Mouse (Mus musculus): ENCODE measurements around the gene Rab3gap1. TPM values are rescaled to one million over a fixed set of nuclear protein-coding genes. Genes with fewer than 3 reads are reported as not detected.
"Not testable (repeated sequence)": the region's sequence is repeated elsewhere in the genome, so short reads cannot be mapped to it uniquely, and the experiment has no call there.

Gene Rab3gap1
- polyA plus RNA-seq, 1 experiment = 46.5 TPM

- DNase-seq (ENCODE audit: extremely low spot score in 1 of 2, low spot score in 1 of 2) = no peak
Measured at GRCm38 (mm10) chr1:127915316-127915715, 46.7 kb downstream of the Rab3gap1 start.

- no peak for DNase-seq (ENCODE audit: extremely low spot score in 1 of 2, low spot score in 1 of 2)
Measured at GRCm38 (mm10) chr1:127915802-127916201, 47.2 kb downstream of the Rab3gap1 start.

- no peak for DNase-seq (ENCODE audit: extremely low spot score in 1 of 2, low spot score in 1 of 2)
Measured at GRCm38 (mm10) chr1:127933405-127933804, 64.8 kb downstream of the Rab3gap1 start.

DNA sequence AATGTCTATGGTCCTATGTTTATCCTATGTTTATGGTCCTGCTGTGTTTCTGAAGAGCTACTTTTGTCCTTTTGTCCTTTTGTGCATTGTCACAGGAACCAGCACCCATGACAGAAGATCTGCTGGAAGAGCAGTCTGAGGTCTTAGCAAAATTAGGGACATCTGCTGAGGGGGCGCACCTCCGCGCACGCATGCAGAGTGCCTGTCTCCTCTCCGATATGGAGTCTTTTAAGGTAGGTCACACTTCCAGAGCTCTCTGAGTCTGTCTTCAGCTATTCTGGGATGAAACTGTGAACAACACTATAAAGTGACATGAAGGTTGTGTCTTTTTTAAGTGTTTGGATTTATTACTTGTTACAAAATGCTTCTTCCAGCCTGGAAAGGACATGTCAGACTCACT, 65.7 kb downstream of the Rab3gap1 start:
- DNase-seq (ENCODE audit: extremely low spot score in 1 of 2, low spot score in 1 of 2) = peak; percentile 78 to 84

- DNase-seq (ENCODE audit: extremely low spot score in 1 of 2, low spot score in 1 of 2) = peak in 1 of 2 experiments; percentile 41
Measured at GRCm38 (mm10) chr1:127937277-127937676, 68.7 kb downstream of the Rab3gap1 start.

- no peak for DNase-seq (ENCODE audit: extremely low spot score in 1 of 2, low spot score in 1 of 2)
Measured at GRCm38 (mm10) chr1:127942231-127942630, 73.7 kb downstream of the Rab3gap1 start.

- no peak for DNase-seq (ENCODE audit: extremely low spot score in 1 of 2, low spot score in 1 of 2)
Measured at GRCm38 (mm10) chr1:127943516-127943915, 74.9 kb downstream of the Rab3gap1 start.

DNA sequence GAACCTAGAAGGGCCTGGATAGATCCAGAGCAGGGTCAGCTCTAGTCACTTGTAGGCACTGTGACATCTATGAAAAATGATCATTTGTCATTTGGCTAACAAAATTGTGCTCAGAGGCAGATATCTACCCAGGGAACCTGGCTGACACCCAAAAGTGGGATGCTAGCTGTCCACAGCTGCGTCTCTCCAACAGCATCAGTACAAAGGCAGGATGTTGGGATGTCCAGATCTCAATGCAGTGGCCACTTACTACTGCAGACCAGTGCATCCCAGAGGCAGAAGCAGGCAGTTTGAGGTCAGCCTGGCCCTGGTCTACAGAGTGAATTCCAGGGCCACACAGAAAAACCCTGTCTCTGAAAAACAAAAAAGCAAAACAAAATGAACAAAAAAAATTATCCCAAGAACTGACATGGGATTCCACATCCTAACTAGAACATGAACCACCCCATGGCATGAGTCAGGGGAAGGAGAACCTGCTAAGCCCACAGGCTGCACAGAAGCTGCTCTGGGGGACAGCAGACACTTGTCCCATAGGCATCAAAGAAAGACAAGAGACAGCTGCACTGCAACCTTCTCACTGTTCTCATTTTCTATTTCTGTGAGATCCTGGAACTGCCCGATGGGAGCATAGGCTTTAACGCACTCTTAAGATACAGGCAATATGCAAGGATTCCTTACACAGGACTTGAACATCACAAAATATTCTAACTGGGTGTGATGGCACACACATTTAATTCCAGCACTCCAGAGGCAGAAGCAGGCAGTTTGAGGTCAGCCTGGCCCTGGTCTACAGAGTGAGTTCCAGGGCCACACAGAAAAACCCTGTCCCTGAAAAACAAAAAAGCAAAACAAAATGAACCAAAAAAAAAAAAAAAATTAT, 77.4 kb downstream of the Rab3gap1 start:
- no peak for DNase-seq (ENCODE audit: extremely low spot score in 1 of 2, low spot score in 1 of 2)

DNA sequence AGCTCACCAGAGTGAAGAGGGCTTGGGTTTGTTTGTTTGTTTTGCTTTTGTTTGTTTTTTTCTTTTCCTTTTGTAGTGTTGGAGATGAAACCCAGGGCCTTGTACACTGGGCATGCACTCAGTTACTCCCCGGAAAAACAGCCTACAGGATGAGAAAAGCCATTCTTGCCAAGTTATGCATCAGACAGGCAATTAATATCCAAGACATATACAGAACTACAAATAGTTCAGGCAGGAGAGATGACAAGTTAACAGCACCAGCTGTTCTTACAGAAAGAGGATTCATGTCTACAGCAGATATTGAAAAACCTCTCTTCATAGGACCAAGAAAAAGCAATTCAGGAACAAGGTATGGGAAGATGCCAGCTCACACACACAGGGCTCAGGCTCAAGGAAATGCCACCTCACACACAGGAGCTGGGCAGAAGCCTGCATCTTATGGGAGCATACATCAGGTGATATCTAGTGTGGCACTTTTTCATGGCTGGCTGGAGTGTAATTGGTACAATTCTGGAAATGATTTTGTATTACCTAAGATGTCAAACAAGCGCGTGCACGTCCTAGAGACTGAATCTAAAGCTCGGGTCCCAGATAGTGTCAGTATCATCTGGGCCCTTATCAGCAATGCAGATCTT, 78.2 kb downstream of the Rab3gap1 start:
- no peak for DNase-seq (ENCODE audit: extremely low spot score in 1 of 2, low spot score in 1 of 2)

- peak in 1 of 2 experiments; percentile 57 for DNase-seq (ENCODE audit: extremely low spot score in 1 of 2, low spot score in 1 of 2)
Measured at GRCm38 (mm10) chr1:127948748-127949147, 80.2 kb downstream of the Rab3gap1 start.

DNA sequence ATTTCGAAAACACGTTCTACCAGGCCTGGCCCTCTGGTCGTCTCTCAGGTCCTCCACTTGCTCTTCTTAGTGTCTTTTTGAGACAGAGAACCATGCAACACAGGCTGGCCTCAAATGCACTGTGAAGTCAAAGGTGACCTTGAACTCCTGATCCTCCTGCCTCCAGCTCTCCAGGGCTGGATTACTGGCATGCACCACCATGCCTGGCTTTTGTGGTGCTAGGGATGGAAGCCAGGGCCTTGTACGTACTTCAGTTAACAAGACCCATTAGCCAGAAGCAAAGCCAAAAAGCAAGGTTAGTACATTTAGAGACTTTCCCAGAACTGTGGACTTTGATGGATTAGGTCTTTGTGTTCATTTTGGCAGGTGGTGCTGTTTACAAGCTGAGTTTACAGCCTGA, 83.7 kb downstream of the Rab3gap1 start:
- no peak for DNase-seq (ENCODE audit: extremely low spot score in 1 of 2, low spot score in 1 of 2)

DNA sequence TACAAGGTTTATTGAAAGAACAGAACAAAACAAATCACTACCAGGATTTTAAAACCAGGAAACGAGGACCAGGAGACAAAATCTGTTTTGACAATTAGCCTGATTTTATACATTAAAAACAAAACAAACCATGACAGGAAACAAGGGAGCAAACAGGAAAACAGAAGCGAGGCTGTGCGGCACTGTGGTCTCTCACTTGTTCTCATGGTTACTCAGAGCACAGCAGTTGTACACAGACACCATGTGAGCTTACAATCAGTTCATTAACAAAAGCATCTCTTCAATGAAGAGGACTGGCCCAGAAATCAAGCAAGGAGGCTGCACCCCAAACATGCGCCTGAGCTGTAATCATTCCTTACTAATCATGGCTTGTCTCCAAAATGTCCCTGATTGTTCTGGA, 85.6 kb downstream of the Rab3gap1 start:
- DNase-seq (ENCODE audit: extremely low spot score in 1 of 2, low spot score in 1 of 2) = not testable (repeated sequence)

- peak; percentile 63 to 73 for DNase-seq (ENCODE audit: extremely low spot score in 1 of 2, low spot score in 1 of 2)
Measured at GRCm38 (mm10) chr1:127954800-127955199, 86.2 kb downstream of the Rab3gap1 start.

- DNase-seq (ENCODE audit: extremely low spot score in 1 of 2, low spot score in 1 of 2) = no peak
Measured at GRCm38 (mm10) chr1:127956524-127956923, 88.0 kb downstream of the Rab3gap1 start.

GRCm38 (mm10) chr1:127958801-127959200, 90.2 kb downstream of the Rab3gap1 start:
- DNase-seq (ENCODE audit: extremely low spot score in 1 of 2, low spot score in 1 of 2) = no peak

DNA sequence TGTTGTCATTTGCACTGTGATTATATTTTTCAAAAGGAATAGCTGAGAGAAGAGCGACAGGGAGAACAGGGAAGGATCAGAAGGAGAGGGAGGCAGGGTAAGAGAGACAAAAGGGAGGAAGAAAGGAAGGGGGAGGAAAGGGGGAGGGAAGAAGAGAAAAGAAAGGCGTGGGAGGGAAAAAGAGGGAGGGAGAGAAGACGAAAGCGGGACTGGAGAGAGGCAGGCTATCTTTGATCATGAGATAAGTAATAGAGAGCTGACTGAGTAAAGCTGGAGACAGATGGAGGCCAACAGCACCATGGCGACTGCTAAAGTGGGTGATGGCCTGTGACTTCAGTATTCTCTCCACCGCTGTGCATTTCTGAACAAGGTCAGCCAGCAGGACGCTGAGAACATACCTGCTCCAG, 90.7 kb downstream of the Rab3gap1 start:
- no peak for DNase-seq (ENCODE audit: extremely low spot score in 1 of 2, low spot score in 1 of 2)

- DNase-seq (ENCODE audit: extremely low spot score in 1 of 2, low spot score in 1 of 2) = no peak
Measured at GRCm38 (mm10) chr1:127961140-127961539, 92.6 kb downstream of the Rab3gap1 start.

DNA sequence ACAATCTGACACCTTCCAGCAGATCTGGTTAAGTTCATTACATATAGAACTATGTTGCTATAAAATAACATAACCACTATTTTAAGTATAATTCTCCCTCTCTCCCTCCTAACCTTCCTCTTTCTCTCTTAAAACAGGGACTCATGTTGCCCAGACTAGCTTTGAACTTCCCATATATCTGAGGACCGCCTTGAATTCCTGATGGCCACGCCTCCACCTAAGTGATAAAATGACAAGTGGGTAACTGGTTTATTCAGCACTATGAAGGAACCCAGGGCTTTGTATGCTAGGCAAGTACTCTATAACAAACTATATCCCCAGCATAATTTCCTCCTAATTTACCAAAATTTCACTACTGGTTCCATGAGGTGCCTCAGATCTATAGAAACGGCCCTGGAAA, 94.8 kb downstream of the Rab3gap1 start:
- DNase-seq (ENCODE audit: extremely low spot score in 1 of 2, low spot score in 1 of 2) = no peak

- no peak for DNase-seq (ENCODE audit: extremely low spot score in 1 of 2, low spot score in 1 of 2)
Measured at GRCm38 (mm10) chr1:127970870-127971269, 102.3 kb downstream of the Rab3gap1 start.

DNA sequence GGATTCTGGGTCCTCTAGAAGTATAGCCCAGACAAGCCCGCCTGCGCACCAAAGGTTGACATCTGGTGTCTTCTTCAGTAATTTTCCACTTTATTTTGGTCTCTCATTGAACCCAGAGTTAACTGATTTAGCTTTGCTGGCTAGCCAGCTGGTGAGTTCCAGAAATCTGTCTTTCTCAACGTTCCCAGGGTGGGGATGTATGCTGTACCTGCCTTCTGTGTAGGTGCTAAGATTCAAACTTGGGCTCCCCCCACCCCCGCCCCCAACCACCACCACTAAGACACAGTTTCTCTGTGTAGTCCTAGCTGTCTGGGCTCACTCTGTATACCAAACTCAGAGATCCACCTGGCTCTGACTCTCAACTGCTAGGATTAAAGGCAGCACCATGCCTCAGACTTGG, 105.5 kb downstream of the Rab3gap1 start:
- no peak for DNase-seq (ENCODE audit: extremely low spot score in 1 of 2, low spot score in 1 of 2)

- peak; percentile 68 to 78 for DNase-seq (ENCODE audit: extremely low spot score in 1 of 2, low spot score in 1 of 2)
Measured at GRCm38 (mm10) chr1:127975676-127976075, 107.1 kb downstream of the Rab3gap1 start.

- no peak for DNase-seq (ENCODE audit: extremely low spot score in 1 of 2, low spot score in 1 of 2)
Measured at GRCm38 (mm10) chr1:127976106-127976505, 107.5 kb downstream of the Rab3gap1 start.

Measured in frontal cortex, adult 2 months (tissue).